Mouse (Mus musculus) liver, postnatal 0 days (tissue): Measurements from ENCODE around the gene Ppp2r2c. TPM values are rescaled to one million over a fixed set of nuclear protein-coding genes. Genes with fewer than 3 reads are reported as not detected.

Experiments used
- ATAC-seq: fragments of 200-750 bp; cut with Nextera tagmentation; 2 replicates; pipeline ENCODE4 v1.8.0; 2017; ENCODE audit warnings: mild to moderate bottlenecking, moderate library complexity
- DNase-seq: peaks from one replicate; pipeline ENCODE4 v3.0.0-alpha.2; 2016
- H3K27ac ChIP-seq: fragments of 300-500 bp; sonication (generic); 2 replicates; pipeline ENCODE4 v1.5.1; 2014; ENCODE audit warnings: antibody characterized with exemption, moderate library complexity, mild to moderate bottlenecking, low read depth
- H3K27me3 ChIP-seq: fragments of 300-500 bp; sonication (generic); 2 replicates; pipeline ENCODE4 v1.6.1; 2014; ENCODE audit warnings: low read length, control low read depth, mixed read lengths; ENCODE audit not compliant: insufficient read depth
- H3K36me3 ChIP-seq: fragments of 300-500 bp; sonication (generic); replicated peaks from 2 replicates; pipeline ENCODE4 v1.6.1; 2014; ENCODE audit warnings: mild to moderate bottlenecking, control low read depth, low read length, moderate library complexity, mixed read lengths; ENCODE audit not compliant: insufficient read depth
- H3K4me1 ChIP-seq: fragments of 300-500 bp; sonication (generic); 2 replicates; pipeline ENCODE4 v1.6.1; 2014; ENCODE audit warnings: antibody characterized with exemption, mild to moderate bottlenecking, control low read depth; ENCODE audit not compliant: insufficient read depth
- H3K4me2 ChIP-seq: fragments of 300-500 bp; sonication (generic); 2 replicates; pipeline ENCODE4 v1.6.1; 2014; ENCODE audit warnings: low read depth, mild to moderate bottlenecking, low read length, moderate library complexity, mixed read lengths
- H3K4me3 ChIP-seq: fragments of 300-500 bp; sonication (generic); 2 replicates; pipeline ENCODE4 v1.5.1; 2014; ENCODE audit warnings: low read depth, low read length
- H3K9ac ChIP-seq: fragments of 300-500 bp; sonication (generic); replicated peaks from 2 replicates; pipeline ENCODE4 v1.6.1; 2014; ENCODE audit warnings: mild to moderate bottlenecking, moderate library complexity
- H3K9me3 ChIP-seq: fragments of 300-500 bp; sonication (generic); 2 replicates; pipeline ENCODE4 v1.6.1; 2016; ENCODE audit warnings: mild to moderate bottlenecking, control low read depth, low read length, mixed read lengths
- CTCF ChIP-seq: sonication (generic); IDR thresholded peaks from 2 replicates; pipeline ENCODE4 v1.5.1; 2016; ENCODE audit warnings: antibody characterized with exemption, low read depth
- EP300 ChIP-seq: IDR thresholded peaks from 2 replicates; pipeline ENCODE4 v1.6.1; 2016; ENCODE audit warnings: antibody characterized with exemption, low read depth, mild to moderate bottlenecking
- WGBS: fragments of 180-500 bp; shearing (Covaris S2); extraction: QIAGEN DNeasy Blood & Tissue Kit; methylation state at CpG from one replicate; pipeline ENCODE4 v1.1.7; 2014; ENCODE audit not compliant: insufficient replicate concordance; 5-methylcytosine and 5-hydroxymethylcytosine counted together
- polyA plus RNA-seq: library from polyadenylated mRNA; unstranded; fragments of >200 nt; fragmentation: Nextera tagmentation; extraction: Ambion mirVana; gene quantifications from 2 replicates; pipeline ENCODE4 v1.2.1, GENCODE M21; 2015

Ppp2r2c gene
- polyA plus RNA-seq, 1 experiment from 2014 or later = not detected

DNA sequence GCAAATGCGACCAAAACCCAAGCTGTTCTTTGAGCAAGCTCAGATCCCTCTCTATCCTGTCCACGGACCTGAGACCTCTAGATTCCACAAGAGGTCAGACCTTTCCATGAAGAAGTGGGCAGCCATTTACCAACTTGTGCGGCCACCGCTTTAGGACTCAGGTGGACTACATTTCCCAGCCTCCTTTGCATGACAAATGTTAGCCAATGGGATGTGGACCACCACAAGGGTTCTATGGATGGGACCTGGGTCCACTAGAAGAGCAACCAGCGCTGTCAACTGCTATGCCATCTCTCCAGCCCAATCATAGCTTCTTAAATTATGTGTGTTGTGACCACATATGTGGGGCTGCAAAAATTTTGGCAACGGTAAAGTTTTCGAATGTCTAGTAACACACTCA, 37.0 kb upstream of the Ppp2r2c start:
- WGBS = 51% methylated on average over 7 of the region's 7 CpGs
- H3K4me1 ChIP-seq = peaks cover 18% of the 10 kb centered on the region
- no peak overlapping the region for H3K9ac ChIP-seq
- DNase-seq (no peak), ATAC-seq (no peak)
- peaks cover 23% of the 10 kb centered on the region for H3K36me3 ChIP-seq
- H3K27me3 ChIP-seq = no peaks in the 10 kb centered on the region
- TF ChIP-seq CTCF (no peak), EP300 (no peak)
- H3K9me3 ChIP-seq = no peaks in the 10 kb centered on the region
- no peak overlapping the region for H3K4me3 ChIP-seq
- no peak overlapping the region; the same call in 1 of the 2 replicates for H3K4me2 ChIP-seq
- H3K27ac ChIP-seq = no peak overlapping the region

DNA sequence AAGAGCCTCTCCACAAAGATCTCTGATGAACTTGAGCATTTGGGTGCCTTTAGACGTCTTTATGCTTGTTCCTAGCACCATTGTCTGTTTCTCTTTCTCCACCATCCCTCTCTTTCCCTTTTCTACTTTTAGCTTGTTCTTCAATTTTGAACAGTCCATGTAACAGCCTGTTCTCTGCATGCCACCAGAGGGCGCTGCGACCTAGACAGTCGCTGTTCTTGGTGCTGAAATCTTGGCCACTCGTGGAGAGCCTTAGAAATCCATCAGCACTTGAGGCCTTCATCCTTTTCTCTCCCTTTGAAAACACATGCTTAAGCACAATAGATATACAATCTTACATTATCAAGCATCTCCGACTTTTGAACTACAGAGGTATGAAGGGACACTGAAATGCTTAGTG, 32.4 kb upstream of the Ppp2r2c start:
- WGBS = 2% methylated on average over 6 of the region's 6 CpGs
- Histone ChIP-seq H3K36me3 (no peaks in the 10 kb centered on the region), H3K9ac (no peak overlapping the region)

DNA sequence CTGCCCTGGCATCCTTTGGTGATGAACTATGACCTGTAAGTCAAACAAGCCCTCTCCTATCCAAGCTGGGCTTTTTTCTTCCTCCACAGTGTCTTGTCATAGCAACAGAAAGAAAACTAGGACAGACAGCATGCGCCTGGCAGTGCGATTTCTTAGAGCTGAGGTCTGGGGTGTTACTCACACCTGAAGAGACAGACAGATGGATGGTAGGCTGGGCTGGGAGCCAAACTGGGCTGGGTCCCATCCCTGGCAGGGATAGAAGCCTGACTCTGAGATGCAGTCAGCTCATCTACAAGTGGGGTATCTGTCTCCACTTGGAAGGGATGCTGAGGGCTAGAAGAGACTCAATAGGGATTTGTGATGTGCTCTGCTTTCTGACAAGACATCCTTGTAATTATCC, 29.3 kb upstream of the Ppp2r2c start:
- no peak overlapping the region for H3K4me3 ChIP-seq
- TF ChIP-seq EP300 (no peak), CTCF (no peak)
- no peak for DNase-seq
- no peak overlapping the region for H3K27ac ChIP-seq
- peaks cover 5% of the 10 kb centered on the region; the same call in 1 of the 2 replicates for H3K9me3 ChIP-seq
- no peak overlapping the region for H3K4me2 ChIP-seq
- H3K4me1 ChIP-seq = no peaks in the 10 kb centered on the region
- H3K9ac ChIP-seq = no peak overlapping the region
- no peak for ATAC-seq
- 74% methylated on average over 2 of the region's 2 CpGs for WGBS
- no peaks in the 10 kb centered on the region for H3K27me3 ChIP-seq
- H3K36me3 ChIP-seq = no peaks in the 10 kb centered on the region

More for the DNA sequence above, 32.4 kb upstream of the Ppp2r2c start:
- DNase-seq (peak; percentile 78), ATAC-seq (no peak)
- H3K4me2 ChIP-seq = no peak overlapping the region
- no peak overlapping the region for H3K4me3 ChIP-seq
- peak; percentile 95 for TF ChIP-seq CTCF
- TF ChIP-seq EP300 = no peak
- H3K4me1 ChIP-seq = peaks cover 2% of the 10 kb centered on the region; the same call in 1 of the 2 replicates
- no peaks in the 10 kb centered on the region for H3K27me3 ChIP-seq
- H3K9me3 ChIP-seq = no peaks in the 10 kb centered on the region
- H3K27ac ChIP-seq = no peak overlapping the region

GRCm38 (mm10) chr5:36839602-36840001, 28.7 kb upstream of the Ppp2r2c start:
- no peak for TF ChIP-seq EP300
- no peak for TF ChIP-seq CTCF
- WGBS = 60% methylated on average over 8 of the region's 8 CpGs
- no peak overlapping the region for H3K27ac ChIP-seq

DNA sequence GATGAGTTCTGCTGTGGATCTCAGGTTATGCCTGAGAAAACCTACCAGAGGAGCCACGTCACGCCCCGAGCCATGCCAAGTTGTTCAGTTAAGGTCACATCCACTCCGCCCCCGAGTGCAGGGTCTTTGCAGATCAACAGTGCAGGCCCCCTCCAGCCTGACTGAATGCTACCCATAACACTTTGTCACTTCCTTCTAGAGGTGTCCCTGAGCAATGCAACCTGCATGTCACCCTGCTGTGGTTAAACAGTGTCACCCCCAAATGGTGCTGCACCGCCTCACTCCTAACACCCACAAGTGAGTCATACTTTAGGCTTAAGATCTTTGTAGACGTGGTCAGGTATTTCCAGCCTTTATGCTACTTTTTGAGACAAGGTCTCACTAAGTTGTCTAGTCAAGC, 28.2 kb upstream of the Ppp2r2c start:
- no peak for ATAC-seq
- TF ChIP-seq CTCF (no peak), EP300 (no peak)
- 68% methylated on average over 7 of the region's 7 CpGs for WGBS

More at GRCm38 (mm10) chr5:36839602-36840001, 28.7 kb upstream of the Ppp2r2c start:
- Histone ChIP-seq H3K4me3 (no peak overlapping the region), H3K4me1 (no peaks in the 10 kb centered on the region), H3K9ac (no peak overlapping the region), H3K36me3 (no peaks in the 10 kb centered on the region), H3K27me3 (no peaks in the 10 kb centered on the region), H3K4me2 (no peak overlapping the region), H3K9me3 (peaks cover 5% of the 10 kb centered on the region; the same call in 1 of the 2 replicates)
- ATAC-seq (no peak), DNase-seq (no peak)

DNA sequence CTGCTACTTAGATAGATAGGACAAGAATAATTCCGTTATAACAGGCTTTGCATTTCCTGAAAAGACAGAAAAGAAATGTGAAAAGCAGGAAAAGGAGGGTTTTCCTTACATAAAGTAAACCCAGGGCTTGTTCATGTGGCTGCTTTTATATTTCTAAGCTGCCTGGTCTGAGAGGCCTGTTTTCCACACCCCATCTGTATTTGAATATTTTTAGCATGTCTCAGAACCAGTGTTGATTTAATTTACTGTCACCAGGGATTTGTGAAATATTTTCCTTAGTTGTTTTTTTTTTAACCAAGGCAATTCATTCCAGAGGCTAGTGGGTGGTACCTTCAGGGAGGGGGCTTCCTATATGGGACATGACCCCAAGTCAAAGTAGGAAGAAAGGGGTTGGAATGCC, 26.6 kb upstream of the Ppp2r2c start:
- Histone ChIP-seq H3K27ac (no peak overlapping the region), H3K4me2 (no peak overlapping the region), H3K4me1 (no peaks in the 10 kb centered on the region), H3K36me3 (no peaks in the 10 kb centered on the region), H3K9me3 (peaks cover 5% of the 10 kb centered on the region; the same call in 1 of the 2 replicates), H3K27me3 (no peaks in the 10 kb centered on the region), H3K9ac (no peak overlapping the region), H3K4me3 (no peak overlapping the region)
- ATAC-seq (no peak), DNase-seq (no peak)
- TF ChIP-seq EP300 (no peak), CTCF (no peak)
- WGBS = 60% methylated on average over 1 of the region's 1 CpGs

More for the DNA sequence above, 28.2 kb upstream of the Ppp2r2c start:
- Histone ChIP-seq H3K4me3 (no peak overlapping the region), H3K36me3 (no peaks in the 10 kb centered on the region), H3K4me2 (no peak overlapping the region), H3K27ac (no peak overlapping the region), H3K9me3 (peaks cover 5% of the 10 kb centered on the region; the same call in 1 of the 2 replicates), H3K27me3 (no peaks in the 10 kb centered on the region), H3K4me1 (no peaks in the 10 kb centered on the region), H3K9ac (no peak overlapping the region)
- no peak for DNase-seq

DNA sequence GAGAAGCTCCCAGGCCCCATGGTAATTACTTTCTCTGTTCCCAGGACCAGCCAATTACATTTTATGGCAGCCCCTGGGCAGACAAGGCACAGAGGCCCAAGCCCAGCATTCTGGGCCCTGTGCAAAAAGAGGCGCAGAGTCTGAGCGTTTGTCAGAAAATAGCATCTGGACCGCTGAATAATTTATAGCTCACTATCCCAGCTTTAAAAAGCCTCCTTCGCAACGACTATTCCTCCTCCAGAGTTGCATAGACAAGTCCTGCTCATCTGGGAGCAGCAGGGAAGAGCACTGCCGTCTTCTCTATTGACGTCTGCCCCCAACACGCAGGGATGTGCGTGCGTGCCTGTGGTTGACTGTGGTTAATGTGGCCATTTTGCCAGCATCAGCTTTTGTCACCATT, 23.8 kb upstream of the Ppp2r2c start:
- DNase-seq (no peak), ATAC-seq (no peak)
- WGBS = 75% methylated on average over 10 of the region's 10 CpGs
- peaks cover 5% of the 10 kb centered on the region; the same call in 1 of the 2 replicates for H3K9me3 ChIP-seq
- no peaks in the 10 kb centered on the region for H3K36me3 ChIP-seq
- no peak overlapping the region for H3K4me2 ChIP-seq
- H3K4me3 ChIP-seq = no peak overlapping the region
- no peak overlapping the region for H3K27ac ChIP-seq
- H3K4me1 ChIP-seq = no peaks in the 10 kb centered on the region
- H3K27me3 ChIP-seq = no peaks in the 10 kb centered on the region
- no peak overlapping the region for H3K9ac ChIP-seq
- TF ChIP-seq CTCF = no peak
- no peak for TF ChIP-seq EP300
